Mouse (Mus musculus) gonadal fat pad, adult 2 months (tissue): Measurements from ENCODE around the gene Ifna14. TPM values are rescaled to one million over a fixed set of nuclear protein-coding genes. Genes with fewer than 3 reads are reported as not detected.
"Not testable (repeated sequence)": the region's sequence is repeated elsewhere in the genome, so short reads cannot be mapped to it uniquely, and the experiment has no call there.

Source experiments
- DNase-seq: peaks from one replicate; pipeline ENCODE4 v3.0.0-alpha.2; 2012; ENCODE audit warnings: low read depth
- polyA plus RNA-seq: library from polyadenylated mRNA; depleted of rRNA; stranded (reverse); fragments of >200 nt; gene quantifications from 2 replicates; pipeline ENCODE4 v1.2.3, GENCODE M21; 2012; rRNA removed

Gene Ifna14
- polyA plus RNA-seq, result not detected in 2 replicates

DNA sequence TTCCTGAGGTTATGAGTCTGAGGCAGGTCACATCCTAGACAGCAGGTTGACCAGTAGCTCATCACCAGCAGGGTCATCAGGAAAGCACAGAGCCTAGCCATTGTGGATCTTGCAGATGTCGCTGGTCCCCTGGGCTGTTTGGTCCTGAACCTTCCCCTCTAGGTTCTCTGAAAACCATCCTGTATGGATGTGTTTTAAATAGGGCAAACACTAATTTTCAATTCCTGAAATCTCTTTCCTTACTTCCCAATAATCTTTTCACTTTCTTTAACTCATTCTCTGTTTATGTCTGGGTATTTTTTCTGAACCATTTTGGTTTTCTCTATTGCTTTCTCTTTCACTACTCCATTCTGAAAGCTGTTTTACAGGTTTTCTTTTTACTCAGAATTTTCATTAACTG is at the start of gene Ifna14:
Gene Ifna14 (minus strand): TSS at position 101 of the 400 bp plus-strand sequence.
- DNase-seq, result no peak

DNA sequence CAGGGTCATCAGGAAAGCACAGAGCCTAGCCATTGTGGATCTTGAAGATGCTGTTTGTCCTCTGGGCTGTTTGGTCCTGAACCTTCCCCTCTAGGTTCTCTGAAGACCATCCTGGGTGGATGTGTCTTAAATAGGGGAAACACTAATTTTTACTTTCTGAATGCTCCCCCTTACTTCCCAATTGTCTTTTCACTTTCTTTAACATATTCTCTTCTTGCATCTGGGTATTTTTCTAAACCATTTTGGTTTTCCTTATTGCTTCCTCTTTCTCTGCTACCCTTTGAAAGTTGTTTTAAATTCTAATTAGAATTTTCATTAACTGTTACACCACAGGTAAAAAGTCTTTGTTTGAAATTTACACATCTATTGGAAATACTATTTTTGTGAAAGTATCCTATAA is 31.7 kb upstream of the Ifna14 start, which contains the start of gene Ifna12:
Gene Ifna12 (minus strand): TSS at position 101 of the 400 bp plus-strand sequence.
- no peak for DNase-seq

DNA sequence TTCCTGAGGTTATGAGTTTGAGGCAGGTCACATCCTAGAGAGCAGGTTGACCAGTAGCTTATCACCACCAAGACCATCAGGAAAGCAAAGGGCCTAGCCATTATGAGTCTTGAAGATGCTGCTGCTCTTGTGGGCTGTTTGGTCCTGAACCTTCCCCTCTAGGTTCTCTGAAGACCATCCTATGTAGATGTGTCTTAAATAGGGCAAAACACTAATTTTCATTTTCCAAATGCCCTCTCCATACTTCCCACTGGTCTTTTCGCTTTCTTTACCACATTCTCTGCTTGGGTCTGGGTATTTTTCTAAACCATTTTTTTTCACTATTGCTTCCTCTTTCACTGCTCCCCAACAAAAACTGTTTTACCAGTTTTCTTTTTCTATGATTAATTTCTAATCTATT is 20.7 kb upstream of the Ifna14 start, which contains the start of gene Ifna9:
Gene Ifna9 (minus strand): TSS at position 101 of the 400 bp plus-strand sequence.
- DNase-seq, result no peak

DNA sequence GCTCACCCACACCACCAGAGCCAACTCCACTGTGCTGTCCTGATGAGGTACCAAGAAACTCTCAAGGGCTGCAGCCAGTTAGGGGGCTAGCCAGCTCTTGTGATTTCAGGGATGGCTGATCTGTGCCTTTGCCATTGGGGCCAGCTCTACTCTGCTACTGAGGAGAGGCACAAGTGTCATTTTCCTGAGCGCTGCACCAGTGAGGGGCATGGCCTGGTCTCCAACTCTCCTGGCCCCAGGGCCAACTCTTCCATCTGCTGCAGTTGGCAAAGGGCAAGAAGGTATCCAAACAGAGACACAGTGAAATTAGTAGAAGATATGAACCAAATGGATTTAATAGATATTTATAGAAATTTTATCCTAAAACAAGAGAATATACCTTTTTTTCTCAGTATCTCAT is 9.8 kb downstream of the Ifna14 start:
- DNase-seq, result no peak

DNA sequence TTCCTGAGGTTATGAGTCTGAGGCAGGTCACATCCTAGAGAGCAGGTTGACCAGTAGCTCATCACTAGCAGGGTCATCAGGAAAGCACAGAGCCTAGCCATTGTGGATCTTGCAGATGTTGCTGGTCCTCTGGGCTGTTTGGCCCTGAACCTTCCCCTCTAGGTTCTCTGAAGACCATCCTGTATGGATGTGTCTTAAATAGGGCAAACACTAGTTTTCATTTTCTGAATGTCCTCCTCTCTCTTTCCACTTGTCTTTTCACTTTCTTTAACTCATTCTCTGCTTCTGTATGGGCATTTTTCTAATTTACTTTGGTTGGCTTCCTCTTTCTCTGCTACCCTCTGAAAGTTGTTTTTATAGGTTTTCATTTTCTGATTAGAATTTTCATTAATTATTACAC is 13.5 kb downstream of the Ifna14 start, which contains the start of gene Ifna15:
Gene Ifna15 (minus strand): TSS at position 101 of the 400 bp plus-strand sequence.
- not testable (repeated sequence) for DNase-seq

DNA sequence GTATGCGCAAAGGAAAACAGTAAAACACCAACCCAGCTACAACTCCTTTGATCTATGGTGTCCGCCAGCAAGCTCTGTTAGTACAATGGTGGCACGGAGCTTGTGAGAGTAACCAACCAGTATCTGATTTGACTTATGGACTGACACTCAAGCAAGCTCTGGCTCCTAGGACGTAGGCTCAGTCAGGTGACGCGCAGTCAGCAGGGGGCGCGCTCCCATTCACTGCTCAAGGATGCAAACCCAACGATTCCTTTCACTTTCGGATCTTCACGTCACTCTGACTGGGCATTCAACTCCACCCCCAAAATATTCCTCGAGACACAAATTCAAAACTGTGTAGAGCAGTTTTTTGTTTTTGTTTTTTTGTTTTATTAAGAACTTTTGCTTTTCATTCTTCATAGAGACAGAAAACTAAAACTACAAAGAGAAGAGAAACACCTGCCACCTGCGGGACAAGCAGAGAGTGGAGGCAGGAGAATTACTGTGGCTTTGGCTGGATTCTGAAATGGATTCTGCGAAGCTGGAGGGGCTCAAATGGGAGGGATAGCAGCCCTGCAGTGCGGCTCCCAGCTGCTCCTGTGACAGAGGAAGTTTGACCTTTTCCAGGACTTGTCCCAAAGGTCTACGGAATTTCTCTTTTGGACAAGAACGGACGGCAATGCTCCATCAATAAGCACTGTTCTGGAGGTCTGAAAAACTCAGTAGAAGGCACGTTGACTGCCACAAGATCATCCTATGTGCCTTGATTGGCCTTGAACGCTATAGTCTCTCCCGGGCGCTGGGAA is 21.2 kb downstream of the Ifna14 start:
- DNase-seq, result no peak

DNA sequence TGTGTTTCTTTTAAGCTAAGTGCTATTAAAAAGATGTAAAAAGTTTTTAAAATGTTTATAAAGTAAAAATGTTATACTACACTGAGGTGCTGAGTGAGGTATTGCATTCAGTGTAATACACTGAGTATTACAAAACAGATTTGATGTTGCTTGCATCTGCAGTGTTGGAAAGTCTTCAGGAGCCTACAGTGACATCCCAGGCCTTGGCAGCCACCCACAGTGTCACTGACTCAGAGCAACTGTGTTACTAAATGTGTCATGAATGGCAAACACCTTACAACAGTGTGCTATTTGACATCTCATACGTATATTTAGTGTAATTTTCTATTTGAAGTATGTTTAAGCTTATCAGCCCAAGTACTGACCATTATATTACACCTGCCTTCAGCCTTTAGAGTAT is 23.6 kb downstream of the Ifna14 start:
- no peak for DNase-seq

DNA sequence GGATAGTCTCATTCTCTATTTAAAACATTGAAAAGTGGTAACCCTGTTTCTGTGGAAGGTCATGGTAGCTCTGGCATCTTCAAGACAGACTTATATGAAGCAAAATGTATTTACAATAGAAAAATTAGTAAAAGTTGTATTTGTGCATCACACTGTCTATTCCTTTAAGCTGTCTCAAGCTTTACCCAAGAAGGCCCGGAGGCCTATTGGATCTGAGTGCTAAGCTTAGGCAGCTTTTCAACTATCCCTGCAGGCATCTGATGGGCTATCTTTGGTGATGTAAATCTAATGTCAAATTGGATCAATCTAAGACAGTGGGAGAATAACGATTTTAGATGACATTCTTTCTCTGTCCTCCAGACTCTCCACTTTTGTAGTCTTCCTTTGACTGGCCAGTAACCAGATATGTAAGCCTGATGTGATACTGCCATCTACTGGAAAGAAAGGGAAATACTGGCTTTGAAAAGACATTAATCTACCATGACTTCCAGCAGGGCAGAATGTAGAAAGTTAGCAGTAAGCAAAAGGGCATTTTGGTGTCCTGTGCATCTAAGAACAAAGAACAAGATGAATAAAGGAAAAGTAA is 27.9 kb downstream of the Ifna14 start:
- peak; percentile 26 for DNase-seq

DNA sequence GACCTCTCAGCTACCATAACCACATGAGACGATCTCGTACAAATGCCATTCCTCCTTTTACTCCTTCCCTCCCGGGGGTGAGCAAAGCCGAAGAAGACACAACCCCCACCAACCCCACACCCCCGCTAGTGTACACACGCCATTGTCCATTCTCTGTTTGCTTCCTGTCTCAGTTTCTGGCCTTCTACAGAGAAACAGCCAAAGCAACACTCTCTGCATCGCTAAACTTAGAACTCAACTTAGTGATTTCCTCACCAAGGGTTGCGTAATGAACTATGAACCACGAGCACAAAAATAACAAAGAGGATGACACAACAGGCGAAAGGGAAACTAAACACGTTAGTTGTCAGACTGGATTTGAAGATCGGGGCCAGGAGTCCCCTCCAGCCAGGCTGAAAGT is 34.3 kb downstream of the Ifna14 start:
- peak; percentile 99 for DNase-seq

DNA sequence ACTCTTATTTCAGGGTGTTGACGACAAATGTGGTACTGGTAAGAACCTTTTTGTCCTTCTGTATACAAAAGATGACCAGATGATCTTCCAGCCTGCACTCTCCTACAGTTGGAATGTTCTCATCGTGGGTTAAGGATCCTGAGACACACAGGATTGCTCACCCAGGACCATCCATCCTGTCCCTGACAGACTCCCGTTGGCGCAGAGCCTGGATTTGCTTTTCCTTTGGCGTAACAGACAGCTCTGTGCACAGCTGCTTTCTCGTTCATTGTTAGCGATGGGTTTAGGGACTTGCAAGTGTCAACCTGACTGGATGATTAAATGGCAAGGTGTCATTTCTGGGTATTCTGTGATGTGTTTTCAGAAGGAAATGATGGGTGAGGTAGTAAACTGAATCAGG is 35.0 kb downstream of the Ifna14 start:
- DNase-seq, result peak; percentile 23

DNA sequence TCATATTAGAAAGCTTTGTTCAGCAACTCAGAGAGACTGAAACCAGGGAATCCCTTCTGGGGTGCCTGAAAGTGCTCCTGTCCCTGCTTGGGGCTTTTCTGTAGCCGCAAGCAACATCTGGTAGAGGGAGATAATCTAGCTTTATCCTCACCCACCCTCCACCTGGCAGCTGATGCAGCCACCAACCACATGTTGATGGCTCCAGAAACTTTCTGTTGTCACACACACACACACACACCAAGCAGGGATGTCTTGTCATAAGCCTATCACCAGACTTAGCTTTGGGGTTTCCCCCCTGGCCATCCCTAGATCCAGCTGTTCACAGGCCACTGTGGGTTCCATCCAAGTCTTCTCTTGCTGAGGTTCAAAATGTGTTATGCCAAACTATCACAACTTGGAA is 35.9 kb downstream of the Ifna14 start:
- no peak for DNase-seq

DNA sequence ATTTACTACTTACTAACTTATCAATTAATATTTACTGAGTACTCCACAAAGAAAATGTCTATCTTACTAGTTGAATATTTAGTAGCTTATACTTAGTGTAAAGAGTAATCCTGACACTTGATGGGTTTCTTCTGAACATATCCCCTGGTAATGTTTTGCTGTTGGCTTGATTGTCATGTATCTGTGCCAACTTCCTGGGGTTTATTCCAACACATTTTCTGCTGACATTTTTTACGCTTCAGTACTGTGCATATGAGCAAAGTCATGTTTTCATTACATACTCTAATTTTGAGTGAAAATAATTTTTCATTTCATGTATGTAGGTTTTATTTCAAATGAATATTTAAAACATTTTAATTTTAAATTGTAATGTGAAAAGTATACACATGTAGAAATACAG is 36.7 kb downstream of the Ifna14 start:
- DNase-seq, result no peak

DNA sequence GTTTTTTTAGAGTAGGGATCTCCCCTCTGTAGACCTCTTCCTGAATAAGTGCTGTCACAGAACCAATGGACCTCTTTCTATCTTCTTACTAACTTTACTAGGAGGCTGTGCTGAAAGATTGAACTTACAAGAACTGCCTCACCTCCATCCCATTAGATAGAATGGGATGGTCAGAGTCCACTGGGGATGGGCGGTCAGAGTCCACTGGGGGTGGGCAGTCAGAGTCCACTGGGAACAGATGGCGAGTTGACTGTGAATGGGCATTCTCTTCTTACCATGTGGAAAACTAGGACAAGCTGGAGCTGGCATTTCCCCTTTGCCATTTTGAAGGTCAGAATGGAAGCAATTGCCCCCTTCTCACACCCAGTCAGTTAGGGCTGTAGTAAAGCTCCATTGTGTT is 38.1 kb downstream of the Ifna14 start:
- DNase-seq, result no peak

DNA sequence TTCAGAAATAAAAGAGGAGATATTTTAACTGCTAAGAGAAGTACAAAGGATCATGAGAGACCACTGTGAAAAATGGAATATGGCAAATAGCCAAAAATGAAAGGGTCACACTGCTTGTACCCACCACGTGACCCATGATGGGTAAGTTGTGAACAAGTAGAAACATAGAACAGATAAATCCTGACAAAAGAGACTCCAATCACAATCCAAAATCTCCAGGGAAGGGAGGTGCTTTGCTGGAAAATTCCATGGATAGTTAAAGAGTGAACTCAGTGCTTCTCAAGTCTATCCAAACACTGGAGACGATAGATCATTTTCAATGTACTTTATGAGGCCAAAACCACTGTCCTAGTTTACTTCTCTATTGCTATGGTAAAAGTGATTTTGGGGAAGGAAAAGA is 40.7 kb downstream of the Ifna14 start:
- no peak for DNase-seq

DNA sequence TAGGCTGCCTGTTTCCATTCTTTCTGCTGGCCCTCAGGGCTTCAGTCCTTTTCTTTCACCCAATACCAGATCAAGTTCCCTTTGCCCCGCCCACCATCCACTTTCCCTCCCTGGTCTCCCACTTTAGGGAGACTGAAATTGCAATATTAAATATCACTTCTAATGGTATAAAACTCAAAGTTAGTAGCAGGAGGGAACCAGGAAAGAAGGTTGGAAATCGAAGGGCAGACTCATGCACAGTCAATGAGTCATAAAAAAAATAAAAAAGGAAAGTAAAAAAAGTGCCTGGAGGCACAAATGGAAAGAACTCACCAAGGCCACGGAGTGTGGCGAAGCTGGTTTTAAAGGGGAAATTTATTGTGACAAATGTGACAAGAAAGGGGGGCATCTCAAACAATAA is 41.3 kb downstream of the Ifna14 start:
- DNase-seq, result no peak

DNA sequence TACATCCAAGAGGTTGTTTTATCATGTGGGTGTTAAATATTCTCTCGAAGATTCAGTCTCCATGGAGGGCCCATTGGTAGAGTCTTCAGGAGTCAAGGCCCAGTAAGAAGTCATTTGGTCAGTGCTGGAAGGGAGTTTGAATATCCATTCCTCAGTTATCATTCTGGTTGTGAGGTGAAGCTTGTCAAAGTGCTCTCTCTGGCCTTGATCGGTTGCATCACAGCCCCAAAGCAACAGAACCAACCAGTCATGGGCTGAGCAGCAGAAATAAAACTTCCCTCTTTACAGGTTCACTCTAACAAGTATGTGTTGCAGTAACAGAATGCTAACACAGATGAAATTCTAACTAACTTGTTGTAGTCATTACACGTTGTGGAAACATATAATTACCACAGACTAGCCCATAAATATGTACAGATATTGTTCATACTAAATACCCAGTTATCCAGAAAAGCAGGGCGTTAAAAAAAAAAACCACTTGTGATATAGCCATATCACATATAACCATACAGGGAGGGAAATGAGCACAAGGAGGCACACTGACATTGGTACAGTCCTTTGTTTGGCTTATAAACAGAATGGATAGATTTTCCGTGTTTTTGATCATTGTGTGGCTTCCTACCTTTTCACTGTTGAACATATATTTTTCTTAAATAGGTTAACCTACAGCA is 45.1 kb downstream of the Ifna14 start:
- DNase-seq, result no peak

DNA sequence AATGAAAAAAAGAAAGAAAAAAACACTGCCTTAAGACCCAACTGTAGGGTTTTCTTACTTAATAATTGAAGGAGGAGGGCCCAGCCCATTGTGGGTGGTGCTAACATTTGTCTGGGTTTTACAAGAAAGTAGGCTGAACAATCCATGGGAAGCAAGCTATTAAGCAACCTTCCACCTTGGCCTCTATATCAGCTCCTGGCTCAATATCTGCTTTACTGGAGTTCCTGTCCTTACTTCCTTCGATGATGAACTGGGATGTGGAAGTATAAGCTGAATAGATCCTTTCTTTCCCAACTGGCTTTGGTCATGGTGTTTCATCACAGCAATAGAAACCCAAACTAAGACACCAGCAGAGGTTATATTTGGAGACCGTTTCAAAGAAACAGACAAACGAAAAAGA is 46.2 kb downstream of the Ifna14 start:
- no peak for DNase-seq

DNA sequence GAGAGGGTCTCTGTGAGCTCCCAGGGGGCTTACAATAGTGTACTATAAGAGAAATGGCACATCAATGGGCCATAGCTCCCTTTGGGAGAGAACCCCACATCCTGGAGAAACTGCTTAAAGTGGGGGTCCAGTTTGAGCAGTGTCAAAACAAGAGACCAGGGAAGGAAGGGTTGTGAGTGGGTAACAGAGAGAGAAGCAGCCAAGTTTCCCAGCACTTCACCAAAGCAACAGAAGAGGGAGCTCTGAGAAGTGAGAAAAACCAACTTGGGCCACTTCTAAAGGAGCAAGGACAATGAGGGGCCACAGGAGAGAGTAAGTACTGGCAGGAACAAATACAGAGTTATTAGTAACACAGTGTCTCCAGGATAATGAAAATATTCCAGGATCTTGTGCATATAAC is 48.4 kb downstream of the Ifna14 start:
- DNase-seq, result no peak

DNA sequence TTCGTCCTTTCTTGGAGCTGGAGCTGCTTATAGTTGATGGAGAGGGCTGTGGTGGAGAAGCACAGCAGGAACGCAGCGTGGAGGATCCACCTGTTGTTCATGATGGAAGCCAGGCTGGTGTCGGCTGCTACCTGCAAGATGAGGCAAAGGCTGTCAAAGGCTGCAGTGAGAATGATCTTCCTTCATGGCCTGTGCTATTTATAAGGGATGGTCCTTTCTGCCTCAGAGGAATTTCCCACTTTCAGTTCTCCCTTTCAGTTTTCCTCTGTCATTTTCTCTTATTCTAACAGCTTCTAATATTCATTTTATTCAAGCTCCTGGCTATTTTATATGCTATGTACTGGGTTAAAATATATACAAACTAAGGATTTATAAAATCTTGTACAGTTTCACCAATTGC is 48.9 kb downstream of the Ifna14 start, which contains the start of gene Ifnb1:
Gene Ifnb1 (minus strand): TSS at position 101 of the 400 bp plus-strand sequence.
- DNase-seq, result no peak
